Mouse (Mus musculus) heart, adult 8-10 months (tissue): ENCODE results near the gene Olfr159. TPM values are rescaled to one million over a fixed set of nuclear protein-coding genes. Genes with fewer than 3 reads are reported as not detected.
"Not testable (repeated sequence)": the region's sequence is repeated elsewhere in the genome, so short reads cannot be mapped to it uniquely, and the experiment has no call there.

Experiments used
- DNase-seq: peaks from one replicate; pipeline ENCODE4 v3.0.0; 2022; ENCODE audit warnings: low spot score
- total RNA-seq, 4 experiments: library from RNA; stranded (reverse); gene quantifications; 2 replicates each; pipeline ENCODE4 v1.2.4; 2022

Olfr159 gene
- total RNA-seq, result not detected

- no peak for DNase-seq
These were observed at the start of gene Olfr159 for GRCm38 (mm10) chr4:43770909-43771308. Gene Olfr159, minus strand, starts transcription at chr4:43771009.

DNA sequence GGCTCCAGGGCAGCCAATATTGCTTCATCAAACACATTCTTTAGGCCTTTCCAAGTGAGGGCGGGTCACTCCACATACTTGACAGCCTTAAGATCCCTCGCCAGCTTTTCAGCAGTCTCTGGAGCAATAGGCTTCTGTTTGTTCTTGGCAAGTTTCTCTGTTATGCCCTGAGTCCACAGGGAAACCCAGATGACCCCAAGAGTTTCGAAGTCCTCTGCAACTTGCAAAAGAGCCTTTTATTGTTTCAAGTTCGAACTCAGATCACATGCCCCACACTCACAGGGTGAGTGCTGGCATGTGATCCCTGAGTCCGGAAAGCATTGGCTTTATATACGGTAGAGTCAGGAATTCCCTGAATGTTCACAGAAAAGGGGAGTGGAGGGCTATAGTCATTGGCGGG, 28.1 kb upstream of the Olfr159 start:
- no peak for DNase-seq

DNA sequence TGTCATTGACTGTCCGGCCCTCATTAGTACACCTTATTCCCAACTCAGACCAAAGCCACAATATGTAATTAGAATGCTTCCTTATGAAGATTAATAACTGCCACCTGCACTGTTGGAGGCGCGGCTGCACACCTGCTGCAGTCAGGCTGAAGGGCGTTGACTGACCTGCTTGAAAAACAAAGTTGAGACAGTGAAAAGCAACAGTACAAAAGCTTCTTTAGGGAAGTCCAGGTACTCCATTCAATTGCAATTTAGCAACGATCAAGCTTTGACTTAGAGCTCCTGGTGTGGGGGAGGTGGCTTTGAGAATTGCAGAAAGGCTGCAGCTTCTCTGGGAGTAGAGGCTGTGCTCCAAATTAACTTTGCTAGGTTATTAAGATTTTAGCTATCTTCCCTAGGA, 25.0 kb upstream of the Olfr159 start:
- not testable (repeated sequence) for DNase-seq

DNA sequence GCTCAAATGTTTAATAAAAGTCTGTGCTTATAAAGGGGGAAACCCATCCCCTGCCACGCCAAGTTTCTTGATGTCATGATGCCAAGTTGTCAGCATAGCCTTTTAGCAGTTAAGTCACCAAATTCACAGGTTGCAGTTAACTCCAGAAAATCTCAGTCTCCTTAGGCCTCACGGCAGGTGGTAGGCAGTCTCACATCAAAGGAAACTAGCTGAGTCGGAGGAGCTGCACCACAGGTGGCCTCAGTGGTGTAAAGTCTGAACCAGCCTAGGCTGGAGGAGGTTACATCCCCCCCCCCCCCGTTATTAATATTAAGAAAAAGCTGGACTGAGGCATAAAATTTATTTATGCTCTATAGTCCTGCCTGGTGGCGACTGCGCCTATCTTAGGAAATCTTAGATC, 24.5 kb upstream of the Olfr159 start:
- DNase-seq, result no peak

GRCm38 (mm10) chr4:43772304-43772703, 1.5 kb upstream of the Olfr159 start:
- no peak for DNase-seq

GRCm38 (mm10) chr4:43771626-43772025, 817 bp upstream of the Olfr159 start:
- no peak for DNase-seq

- DNase-seq, result no peak
These were observed 1.4 kb downstream of the Olfr159 start for GRCm38 (mm10) chr4:43769374-43769773.

GRCm38 (mm10) chr4:43768341-43768740, 2.5 kb downstream of the Olfr159 start:
- DNase-seq, result no peak

DNA sequence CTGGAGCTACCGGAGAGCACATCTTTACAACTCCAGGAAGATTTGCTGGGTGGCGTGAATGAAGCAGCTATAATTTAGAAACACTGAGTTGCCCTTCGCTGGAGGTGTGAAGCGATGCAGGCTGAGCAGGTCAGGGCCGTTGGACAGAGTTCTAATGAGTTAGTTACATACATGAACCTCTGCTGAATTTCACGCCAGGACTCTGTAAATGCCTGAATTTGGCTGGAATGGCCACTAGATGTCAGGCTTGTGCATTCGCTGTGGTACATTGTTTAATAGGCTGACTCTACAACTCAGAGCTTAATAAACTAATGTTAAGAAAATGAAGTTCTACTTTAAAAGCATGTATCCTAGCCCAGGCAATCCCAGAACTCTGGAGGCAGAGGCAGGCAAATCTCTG, 7.4 kb downstream of the Olfr159 start:
- DNase-seq, result peak; percentile 57

DNA sequence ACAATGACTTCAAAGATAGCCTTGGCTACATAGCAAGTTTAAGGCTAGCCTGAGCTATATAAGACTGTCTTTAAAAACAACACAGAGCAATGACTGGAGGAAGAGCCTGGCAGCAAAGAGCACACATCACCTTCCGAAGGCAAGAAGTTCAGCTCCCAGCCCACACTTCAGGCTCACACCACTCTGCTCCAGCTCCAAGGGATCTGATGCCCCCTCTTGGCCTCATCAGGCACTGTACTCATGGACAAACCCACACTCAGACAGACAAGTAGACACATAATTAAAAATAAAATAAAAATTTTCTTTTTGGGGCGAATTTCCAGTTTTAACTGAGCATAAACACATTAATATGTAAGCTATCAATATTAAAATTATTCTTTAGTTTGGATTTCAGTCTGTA, 9.5 kb downstream of the Olfr159 start:
- DNase-seq, result no peak

- DNase-seq, result no peak
These were observed 10.3 kb downstream of the Olfr159 start for GRCm38 (mm10) chr4:43760460-43760859.

DNA sequence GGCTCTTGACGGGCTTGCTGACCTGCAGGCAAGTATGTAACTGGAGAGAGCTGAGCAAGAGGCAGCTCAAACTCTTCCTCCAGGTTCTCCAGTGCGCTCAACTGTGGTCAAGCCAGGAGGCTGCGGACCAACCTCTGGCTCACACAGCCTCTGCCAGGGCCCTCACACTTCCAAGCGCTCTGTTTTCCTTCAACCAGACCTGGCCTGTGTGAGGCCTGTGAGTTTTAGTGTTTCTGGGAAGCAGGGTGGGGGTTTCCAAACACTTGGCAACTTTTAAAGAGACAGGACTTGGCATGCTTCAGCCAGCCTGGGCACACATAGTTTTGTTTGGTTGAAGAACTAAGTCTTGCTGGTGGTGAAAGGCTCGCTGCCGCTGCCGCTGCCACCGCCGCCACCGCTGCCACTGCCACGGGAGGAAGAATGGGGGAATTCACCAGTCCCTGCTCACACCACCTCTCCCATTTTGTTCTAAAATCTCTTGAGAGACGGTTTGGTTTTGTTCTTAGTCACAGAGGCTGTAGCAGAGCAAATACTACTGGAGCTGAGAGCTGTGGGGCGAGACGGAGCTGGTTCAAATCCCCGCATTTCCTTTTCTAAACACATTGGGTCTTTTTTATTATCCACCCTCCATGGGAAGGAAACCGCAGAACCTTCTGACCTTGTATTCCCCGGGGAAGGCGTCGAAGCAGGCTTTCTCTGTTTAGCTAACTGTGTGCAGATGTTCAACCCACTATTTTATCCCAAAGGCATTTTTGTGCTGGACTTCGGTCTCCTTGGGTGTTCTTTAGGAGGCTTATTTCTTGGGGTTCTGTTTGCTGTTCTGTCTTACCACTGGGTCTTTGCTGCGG, 11.0 kb downstream of the Olfr159 start:
- peak; percentile 34 for DNase-seq

GRCm38 (mm10) chr4:43757213-43757612, 13.6 kb downstream of the Olfr159 start:
- DNase-seq, result peak; percentile 65

- peak; percentile 47 for DNase-seq
These were observed 25.6 kb downstream of the Olfr159 start for GRCm38 (mm10) chr4:43745187-43745586.

DNA sequence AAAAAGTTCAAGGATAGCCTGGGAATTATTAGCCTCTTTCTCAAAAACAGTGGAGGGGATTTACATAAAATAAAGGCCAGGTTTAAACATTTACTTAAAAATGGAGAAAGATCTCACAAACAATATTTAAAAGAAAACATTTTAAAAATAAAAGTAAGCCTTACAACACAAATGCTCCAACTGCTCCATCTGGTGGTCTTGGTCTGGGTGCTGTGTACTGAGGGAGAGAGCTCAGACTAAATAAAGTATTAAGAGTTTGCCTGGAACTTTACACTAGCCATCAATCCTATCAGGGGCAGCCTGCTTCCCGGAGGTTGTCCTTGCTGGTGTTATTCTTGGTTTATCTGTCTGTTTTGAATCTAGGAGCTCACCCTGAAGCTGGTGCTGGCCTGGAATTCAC, 27.7 kb downstream of the Olfr159 start:
- no peak for DNase-seq

DNA sequence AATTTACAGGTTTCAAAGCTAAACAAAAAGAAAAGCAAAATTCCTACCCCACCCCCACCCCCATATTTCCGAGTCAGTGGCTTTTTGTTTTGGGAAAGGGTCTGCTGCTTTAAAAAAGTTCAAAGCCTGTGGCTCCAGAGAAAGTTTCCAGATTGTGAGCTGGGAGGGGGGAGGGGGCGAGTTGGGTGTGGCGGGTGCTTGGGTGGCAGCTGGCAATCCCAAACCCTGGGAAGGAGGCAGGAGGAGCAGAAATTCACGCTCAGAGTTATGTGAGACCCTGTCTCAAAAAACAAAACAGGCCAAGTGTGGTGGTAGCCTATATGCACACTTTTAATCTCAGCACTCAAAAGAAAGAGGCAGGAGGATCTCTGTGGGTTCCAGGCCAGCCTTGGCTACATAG, 28.2 kb downstream of the Olfr159 start:
- DNase-seq, result no peak

DNA sequence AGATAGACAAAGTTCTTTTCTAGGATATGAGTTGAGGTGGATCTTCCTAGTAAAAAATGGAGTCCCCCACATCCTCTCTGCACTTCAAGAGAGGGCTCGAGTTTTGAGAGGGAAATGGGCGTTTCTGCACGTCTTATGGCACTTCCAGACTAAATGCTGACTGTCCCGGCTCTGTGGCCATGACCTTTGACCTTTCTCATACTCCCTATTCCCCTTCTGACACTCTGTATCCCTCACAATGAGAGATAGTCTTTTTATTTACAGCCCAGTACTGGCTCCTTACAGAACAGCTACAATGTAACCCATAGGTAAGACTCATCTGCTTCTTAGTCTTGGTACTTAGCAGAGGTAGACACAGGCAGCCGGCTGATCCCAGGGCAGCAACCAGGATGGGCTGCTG, 29.3 kb downstream of the Olfr159 start:
- no peak for DNase-seq

DNA sequence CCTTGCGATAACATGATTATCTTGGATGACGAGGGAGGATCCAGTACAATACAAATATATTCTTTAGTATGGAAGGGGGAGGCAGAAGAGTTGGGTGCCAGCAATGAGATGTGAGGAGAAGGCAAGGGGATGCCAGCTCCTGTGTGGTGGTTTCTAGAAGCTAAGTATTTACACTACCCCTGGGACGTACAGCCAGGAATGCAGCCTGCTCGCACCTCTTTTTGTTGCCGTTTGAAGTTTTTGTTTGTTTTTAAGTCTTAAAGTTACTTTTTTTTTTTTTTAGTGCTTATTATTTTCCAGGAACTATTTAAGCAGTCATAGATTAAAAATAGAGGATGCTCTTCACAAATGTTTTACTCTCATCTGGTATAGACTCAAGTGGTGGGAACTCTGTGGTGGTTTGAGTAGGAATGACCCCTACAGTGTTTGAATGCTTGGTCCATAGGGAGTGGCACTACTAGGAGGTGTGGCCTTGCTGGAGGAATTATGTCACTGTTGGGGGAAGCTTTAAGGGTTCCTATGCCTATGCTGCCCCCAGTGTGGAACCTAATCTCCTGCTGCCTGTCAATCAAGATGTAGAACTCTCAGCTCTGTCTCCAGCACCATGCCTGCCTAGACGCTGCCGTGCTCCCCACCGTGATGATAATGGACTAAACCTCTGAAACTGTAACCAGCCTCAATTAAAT, 31.7 kb downstream of the Olfr159 start:
- DNase-seq, result no peak

DNA sequence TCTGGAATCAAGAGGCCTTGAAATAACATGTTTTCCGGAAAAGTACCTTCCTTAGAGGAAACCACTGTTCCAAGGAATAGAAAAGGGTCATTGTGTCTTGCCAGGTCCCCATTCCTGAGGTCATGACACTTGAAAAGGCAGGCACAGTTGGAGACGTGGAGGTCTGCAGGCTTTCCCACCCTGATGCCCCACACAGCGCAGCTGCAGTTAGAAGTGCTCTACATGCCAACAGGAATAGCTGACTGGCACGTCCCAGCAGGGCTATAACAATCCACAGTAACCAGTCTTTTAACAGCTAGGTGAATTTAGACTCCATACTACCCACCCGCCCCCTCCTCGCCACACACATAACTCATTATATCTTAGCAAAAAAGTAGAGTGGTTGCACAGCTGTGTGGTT, 33.7 kb downstream of the Olfr159 start:
- no peak for DNase-seq

GRCm38 (mm10) chr4:43733186-43733585, 37.6 kb downstream of the Olfr159 start:
- peak; percentile 44 for DNase-seq

- peak; percentile 44 for DNase-seq
These were observed 38.6 kb downstream of the Olfr159 start for GRCm38 (mm10) chr4:43732171-43732570.

GRCm38 (mm10) chr4:43730750-43731297, 40.0 kb downstream of the Olfr159 start:
- peak; percentile 41 for DNase-seq
